Mouse (Mus musculus): ENCODE measurements around the gene Tcf7. TPM values are rescaled to one million over a fixed set of nuclear protein-coding genes. Genes with fewer than 3 reads are reported as not detected.
"Not testable (repeated sequence)": the region's sequence is repeated elsewhere in the genome, so short reads cannot be mapped to it uniquely, and the experiment has no call there.

Tcf7 gene
- total RNA-seq, 2 experiments from 2014 or later, result 5.3 to 7.1 TPM

- intact Hi-C loops (cut with DNase I), result no loop called here
- no peak for DNase-seq (ENCODE audit: low spot score in 2 of 2)
Observed at GRCm38 (mm10) chr11:52233906-52234305, 48.9 kb downstream of the Tcf7 start.

- intact Hi-C loops (cut with DNase I), result no loop called here
Observed at GRCm38 (mm10) chr11:52233043-52233653, 49.7 kb downstream of the Tcf7 start.

GRCm38 (mm10) chr11:52231606-52232541 lies 50.9 kb downstream of the Tcf7 start, which contains the start of gene Skp1a:
Skp1a (plus strand) TSS chr11:52231995.
- intact Hi-C loops (cut with DNase I), result no loop called here
- DNase-seq (ENCODE audit: low spot score in 2 of 2), result peak; percentile 93 to 94

More at GRCm38 (mm10) chr11:52233043-52233653, 49.7 kb downstream of the Tcf7 start:
- no peak for DNase-seq (ENCODE audit: low spot score in 2 of 2)

- no peak for DNase-seq (ENCODE audit: low spot score in 2 of 2)
- intact Hi-C loops (cut with DNase I), result no loop called here
Observed at GRCm38 (mm10) chr11:52230694-52231093, 52.1 kb downstream of the Tcf7 start.

GRCm38 (mm10) chr11:52228722-52229448 lies 53.9 kb downstream of the Tcf7 start:
- intact Hi-C loops (cut with DNase I), result loop anchor here (10.0 kb wide), 2 partner anchors 116 to 194 kb away; no protein-coding TSS in a partner anchor
- DNase-seq (ENCODE audit: low spot score in 2 of 2), result no peak

- intact Hi-C loops (cut with DNase I), result loop anchor here (10.0 kb wide), 2 partner anchors 117 to 193 kb away; no protein-coding TSS in a partner anchor
- no peak for DNase-seq (ENCODE audit: low spot score in 2 of 2)
Observed at GRCm38 (mm10) chr11:52227466-52228226, 55.2 kb downstream of the Tcf7 start.

- DNase-seq (ENCODE audit: low spot score in 2 of 2), result no peak
- intact Hi-C loops (cut with DNase I), result loop anchor here (10.0 kb wide), 2 partner anchors 118 to 192 kb away; no protein-coding TSS in a partner anchor
Observed at GRCm38 (mm10) chr11:52227053-52227452, 55.8 kb downstream of the Tcf7 start.

GRCm38 (mm10) chr11:52225986-52226599 lies 56.7 kb downstream of the Tcf7 start:
- DNase-seq (ENCODE audit: low spot score in 2 of 2), result no peak
- intact Hi-C loops (cut with DNase I), result loop anchor here (10.0 kb wide), 2 partner anchors 119 to 191 kb away; no protein-coding TSS in a partner anchor

- intact Hi-C loops (cut with DNase I), result loop anchor here (5.0 to 10.0 kb wide), 3 partner anchors 87 to 189 kb away; no protein-coding TSS in a partner anchor
- DNase-seq (ENCODE audit: low spot score in 2 of 2), result no peak
Observed at GRCm38 (mm10) chr11:52223968-52224682, 58.7 kb downstream of the Tcf7 start.

GRCm38 (mm10) chr11:52222891-52223290 lies 59.9 kb downstream of the Tcf7 start:
- no peak for DNase-seq (ENCODE audit: low spot score in 2 of 2)
- intact Hi-C loops (cut with DNase I), result loop anchor here (5.0 to 10.0 kb wide), 3 partner anchors 86 to 188 kb away; no protein-coding TSS in a partner anchor

- intact Hi-C loops (cut with DNase I), result loop anchor here (5.0 to 10.0 kb wide), 3 partner anchors 85 to 187 kb away; no protein-coding TSS in a partner anchor
- not testable (repeated sequence) for DNase-seq (ENCODE audit: low spot score in 2 of 2)
Observed at GRCm38 (mm10) chr11:52221921-52222320, 60.9 kb downstream of the Tcf7 start.

- peak; percentile 77 to 80 for DNase-seq (ENCODE audit: low spot score in 2 of 2)
- intact Hi-C loops (cut with DNase I), result loop anchor here (5.0 to 10.0 kb wide), 3 partner anchors 83 to 185 kb away; no protein-coding TSS in a partner anchor
Observed at GRCm38 (mm10) chr11:52220282-52220681, 62.5 kb downstream of the Tcf7 start.

GRCm38 (mm10) chr11:52213887-52214286 lies 68.9 kb downstream of the Tcf7 start, which contains the start of gene Olfr1371:
Olfr1371 (minus strand) TSS chr11:52213987.
- intact Hi-C loops (cut with DNase I), result no loop called here

More at GRCm38 (mm10) chr11:52213887-52214286, 68.9 kb downstream of the Tcf7 start, which contains the start of gene Olfr1371:
- no peak for DNase-seq (ENCODE audit: low spot score in 2 of 2)
